Mouse (Mus musculus): ENCODE measurements at regions not wholly inside any gene's neighbourhood (a gene's known extent, or its start where the extent isn't known, plus 50 kb on each side); places are given as distances from the start of the nearest gene placed in this dataset.

- WGBS = 87% methylated on average over 2 of the region's 2 CpGs
- H3K4me1 ChIP-seq = no peaks in the 10 kb centered on the region
- H3K9me3 ChIP-seq (replicated peaks) = no peaks in the 10 kb centered on the region
- no peak overlapping the region for H3K4me3 ChIP-seq
- DNase-seq (ENCODE audit: low spot score) = no peak
- no peak overlapping the region for H3K27ac ChIP-seq
- H3K27me3 ChIP-seq (ENCODE audit: low read depth, poor library complexity, severe bottlenecking) = no peaks in the 10 kb centered on the region
- no peaks in the 10 kb centered on the region for H3K36me3 ChIP-seq
Measured at GRCm38 (mm10) chr5:50820674-50821073, 746.9 kb downstream of the Ppargc1a start.

- H3K27ac ChIP-seq = no peak overlapping the region
- DNase-seq (ENCODE audit: low spot score) = no peak
- H3K36me3 ChIP-seq = no peaks in the 10 kb centered on the region
- no peaks in the 10 kb centered on the region for H3K27me3 ChIP-seq (ENCODE audit: low read depth, poor library complexity, severe bottlenecking)
- H3K4me1 ChIP-seq = no peaks in the 10 kb centered on the region
- no peak overlapping the region for H3K4me3 ChIP-seq
- H3K9me3 ChIP-seq (replicated peaks) = no peaks in the 10 kb centered on the region
Measured at GRCm38 (mm10) chr5:50819959-50820358, 747.6 kb downstream of the Ppargc1a start.

GRCm38 (mm10) chr5:50795310-50795709 is 736.5 kb upstream of the Adgra3 start:
- no peak for DNase-seq (ENCODE audit: low spot score)
- no peaks in the 10 kb centered on the region for H3K36me3 ChIP-seq
- H3K9me3 ChIP-seq (replicated peaks) = no peaks in the 10 kb centered on the region
- no peak overlapping the region for H3K4me3 ChIP-seq
- no peaks in the 10 kb centered on the region for H3K27me3 ChIP-seq (ENCODE audit: low read depth, poor library complexity, severe bottlenecking)
- H3K27ac ChIP-seq = no peak overlapping the region
- 80% methylated on average over 4 of the region's 4 CpGs for WGBS
- H3K4me1 ChIP-seq = no peaks in the 10 kb centered on the region

GRCm38 (mm10) chr5:50794453-50795169 is 735.8 kb upstream of the Adgra3 start:
- H3K9me3 ChIP-seq (replicated peaks) = no peaks in the 10 kb centered on the region
- 92% methylated on average over 2 of the region's 2 CpGs for WGBS
- H3K4me3 ChIP-seq = no peak overlapping the region
- no peaks in the 10 kb centered on the region for H3K36me3 ChIP-seq
- no peaks in the 10 kb centered on the region for H3K27me3 ChIP-seq (ENCODE audit: low read depth, poor library complexity, severe bottlenecking)
- H3K27ac ChIP-seq = no peak overlapping the region
- DNase-seq (ENCODE audit: low spot score) = no peak
- H3K4me1 ChIP-seq = no peaks in the 10 kb centered on the region

GRCm38 (mm10) chr5:50793558-50793957 is 734.8 kb upstream of the Adgra3 start:
- no peak for DNase-seq (ENCODE audit: low spot score)
- H3K36me3 ChIP-seq = no peaks in the 10 kb centered on the region
- 94% methylated on average over 1 of the region's 1 CpGs for WGBS
- H3K4me1 ChIP-seq = no peaks in the 10 kb centered on the region
- H3K9me3 ChIP-seq (replicated peaks) = no peaks in the 10 kb centered on the region
- H3K4me3 ChIP-seq = no peak overlapping the region
- no peak overlapping the region for H3K27ac ChIP-seq
- no peaks in the 10 kb centered on the region for H3K27me3 ChIP-seq (ENCODE audit: low read depth, poor library complexity, severe bottlenecking)

- no peaks in the 10 kb centered on the region for H3K4me1 ChIP-seq
- no peak overlapping the region for H3K4me3 ChIP-seq
- H3K27me3 ChIP-seq (ENCODE audit: low read depth, poor library complexity, severe bottlenecking) = no peaks in the 10 kb centered on the region
- DNase-seq (ENCODE audit: low spot score) = no peak
- no peaks in the 10 kb centered on the region for H3K9me3 ChIP-seq (replicated peaks)
- H3K36me3 ChIP-seq = no peaks in the 10 kb centered on the region
- H3K27ac ChIP-seq = no peak overlapping the region
Measured at GRCm38 (mm10) chr5:50785273-50785672, 726.5 kb upstream of the Adgra3 start.

GRCm38 (mm10) chr5:50779138-50779537 is 720.3 kb upstream of the Adgra3 start:
- DNase-seq (ENCODE audit: low spot score) = peak; percentile 46
- Histone ChIP-seq H3K27me3 (ENCODE audit: low read depth, poor library complexity, severe bottlenecking) (no peaks in the 10 kb centered on the region), H3K36me3 (no peaks in the 10 kb centered on the region), H3K9me3 (replicated peaks) (no peaks in the 10 kb centered on the region), H3K27ac (no peak overlapping the region), H3K4me1 (no peaks in the 10 kb centered on the region), H3K4me3 (no peak overlapping the region)
- WGBS = 58% methylated on average over 3 of the region's 3 CpGs

GRCm38 (mm10) chr5:50778221-50778620 is 719.4 kb upstream of the Adgra3 start:
- WGBS = 93% methylated on average over 6 of the region's 6 CpGs
- no peaks in the 10 kb centered on the region for H3K4me1 ChIP-seq
- DNase-seq (ENCODE audit: low spot score) = no peak
- H3K9me3 ChIP-seq (replicated peaks) = no peaks in the 10 kb centered on the region
- no peaks in the 10 kb centered on the region for H3K27me3 ChIP-seq (ENCODE audit: low read depth, poor library complexity, severe bottlenecking)
- H3K4me3 ChIP-seq = no peak overlapping the region
- H3K36me3 ChIP-seq = no peaks in the 10 kb centered on the region
- H3K27ac ChIP-seq = no peak overlapping the region

GRCm38 (mm10) chr5:50762261-50762660 is 703.5 kb upstream of the Adgra3 start:
- no peak overlapping the region for H3K4me3 ChIP-seq
- no peaks in the 10 kb centered on the region for H3K36me3 ChIP-seq
- no peak for DNase-seq (ENCODE audit: low spot score)
- no peaks in the 10 kb centered on the region for H3K4me1 ChIP-seq
- no peaks in the 10 kb centered on the region for H3K27me3 ChIP-seq (ENCODE audit: low read depth, poor library complexity, severe bottlenecking)
- no peaks in the 10 kb centered on the region for H3K9me3 ChIP-seq (replicated peaks)
- 88% methylated on average over 5 of the region's 5 CpGs for WGBS
- no peak overlapping the region for H3K27ac ChIP-seq

GRCm38 (mm10) chr5:50760386-50760785 is 701.6 kb upstream of the Adgra3 start:
- WGBS = 93% methylated on average over 3 of the region's 3 CpGs
- Histone ChIP-seq H3K27me3 (ENCODE audit: low read depth, poor library complexity, severe bottlenecking) (no peaks in the 10 kb centered on the region), H3K27ac (no peak overlapping the region), H3K4me3 (no peak overlapping the region), H3K9me3 (replicated peaks) (no peaks in the 10 kb centered on the region), H3K36me3 (no peaks in the 10 kb centered on the region), H3K4me1 (no peaks in the 10 kb centered on the region)
- DNase-seq (ENCODE audit: low spot score) = no peak

GRCm38 (mm10) chr5:50752766-50753165 is 694.0 kb upstream of the Adgra3 start:
- 69% methylated on average over 1 of the region's 1 CpGs for WGBS
- no peak overlapping the region for H3K27ac ChIP-seq
- H3K36me3 ChIP-seq = no peaks in the 10 kb centered on the region
- no peaks in the 10 kb centered on the region for H3K4me1 ChIP-seq
- no peaks in the 10 kb centered on the region for H3K9me3 ChIP-seq (replicated peaks)
- no peaks in the 10 kb centered on the region for H3K27me3 ChIP-seq (ENCODE audit: low read depth, poor library complexity, severe bottlenecking)
- peak; percentile 34 for DNase-seq (ENCODE audit: low spot score)
- no peak overlapping the region for H3K4me3 ChIP-seq

- no peaks in the 10 kb centered on the region for H3K27me3 ChIP-seq (ENCODE audit: low read depth, poor library complexity, severe bottlenecking)
- H3K36me3 ChIP-seq = no peaks in the 10 kb centered on the region
- 66% methylated on average over 3 of the region's 3 CpGs for WGBS
- H3K4me1 ChIP-seq = no peaks in the 10 kb centered on the region
- no peak overlapping the region for H3K27ac ChIP-seq
- DNase-seq (ENCODE audit: low spot score) = no peak
- H3K9me3 ChIP-seq (replicated peaks) = no peaks in the 10 kb centered on the region
- H3K4me3 ChIP-seq = no peak overlapping the region
Measured at GRCm38 (mm10) chr5:50751358-50751757, 692.6 kb upstream of the Adgra3 start.

GRCm38 (mm10) chr5:50743030-50743429 is 684.2 kb upstream of the Adgra3 start:
- Histone ChIP-seq H3K27me3 (ENCODE audit: low read depth, poor library complexity, severe bottlenecking) (no peaks in the 10 kb centered on the region), H3K36me3 (no peaks in the 10 kb centered on the region), H3K27ac (no peak overlapping the region), H3K4me1 (peaks cover 6% of the 10 kb centered on the region; the same call in 1 of the 2 replicates), H3K9me3 (replicated peaks) (no peaks in the 10 kb centered on the region), H3K4me3 (no peak overlapping the region)
- peak; percentile 35 for DNase-seq (ENCODE audit: low spot score)
- 73% methylated on average over 5 of the region's 5 CpGs for WGBS

GRCm38 (mm10) chr5:50733711-50734110 is 674.9 kb upstream of the Adgra3 start:
- no peaks in the 10 kb centered on the region for H3K27me3 ChIP-seq (ENCODE audit: low read depth, poor library complexity, severe bottlenecking)
- no peak overlapping the region for H3K27ac ChIP-seq
- no peaks in the 10 kb centered on the region for H3K4me1 ChIP-seq
- H3K9me3 ChIP-seq (replicated peaks) = no peaks in the 10 kb centered on the region
- no peak overlapping the region for H3K4me3 ChIP-seq
- DNase-seq (ENCODE audit: low spot score) = no peak
- WGBS = 78% methylated on average over 3 of the region's 3 CpGs
- H3K36me3 ChIP-seq = no peaks in the 10 kb centered on the region

All from limb, embryonic 10.5 days (tissue).